Mouse (Mus musculus) kidney, adult 2 months (tissue): Measurements from ENCODE around the gene Lims1. TPM values are rescaled to one million over a fixed set of nuclear protein-coding genes. Genes with fewer than 3 reads are reported as not detected.

Experiments
- DNase-seq: peaks from one replicate; pipeline ENCODE4 v3.0.0; 2021
- H3K27ac ChIP-seq: fragments of 200-500 bp; 2 replicates; pipeline ENCODE4 v1.5.1; 2012; ENCODE audit warnings: low read depth, low read length, control low read depth, inconsistent platforms; ENCODE audit not compliant: insufficient read depth
- H3K27me3 ChIP-seq: fragments of 200-500 bp; replicated peaks from 2 replicates; pipeline ENCODE4 v1.6.1; 2012; ENCODE audit warnings: mild to moderate bottlenecking, moderate library complexity, low read length, inconsistent platforms; ENCODE audit not compliant: control insufficient read depth, insufficient read depth
- H3K36me3 ChIP-seq: fragments of 200-500 bp; 2 replicates; pipeline ENCODE4 v1.6.1; 2012; ENCODE audit warnings: mild to moderate bottlenecking, moderate library complexity, low read length, inconsistent platforms; ENCODE audit not compliant: control insufficient read depth, insufficient read depth
- H3K4me1 ChIP-seq: fragments of 200-500 bp; 2 replicates; pipeline ENCODE4 v1.6.1; 2011; ENCODE audit warnings: low read length; ENCODE audit not compliant: control insufficient read depth, insufficient read depth
- H3K4me3 ChIP-seq: fragments of 200-500 bp; 2 replicates; pipeline ENCODE4 v1.5.1; 2011; ENCODE audit warnings: mild to moderate bottlenecking, low read depth, low read length, control low read depth; ENCODE audit not compliant: insufficient read depth
- CTCF ChIP-seq: fragments of 200-500 bp; conservative IDR thresholded peaks from 2 replicates; pipeline ENCODE4 v1.5.1; 2011; ENCODE audit warnings: low read depth, mild to moderate bottlenecking, control low read depth, low read length, moderate library complexity, mixed read lengths; ENCODE audit not compliant: insufficient read depth, insufficient read length
- POLR2A ChIP-seq: fragments of 200-500 bp; IDR thresholded peaks from one replicate; pipeline ENCODE4 v1.6.1; 2011; ENCODE audit warnings: low read depth, low read length, control low read depth
- WGBS: fragments of 180-500 bp; shearing (Covaris S2); methylation state at CpG from one replicate; pipeline ENCODE4 v1.1.7; 2018; 5-methylcytosine and 5-hydroxymethylcytosine counted together
- polyA plus RNA-seq: library from polyadenylated mRNA; depleted of rRNA; stranded (reverse); fragments of >200 nt; gene quantifications from 2 replicates; pipeline ENCODE4 v1.2.3, GENCODE M21; 2012; rRNA removed

Lims1 gene
- polyA plus RNA-seq, 1 experiment: 16.1 TPM

GRCm38 (mm10) chr10:58427930-58428329, 104.7 kb downstream of the Lims1 start:
- no peaks in the 10 kb centered on the region for H3K4me1 ChIP-seq
- H3K4me3 ChIP-seq: no peak overlapping the region
- DNase-seq: no peak
- H3K27ac ChIP-seq: no peak overlapping the region
- no peaks in the 10 kb centered on the region for H3K27me3 ChIP-seq
- WGBS: 99% methylated on average over 2 of the region's 2 CpGs
- TF ChIP-seq POLR2A (no peak), CTCF (no peak)
- peaks cover 3% of the 10 kb centered on the region; the same call in 1 of the 2 replicates for H3K36me3 ChIP-seq

GRCm38 (mm10) chr10:58445850-58446249, 122.6 kb downstream of the Lims1 start:
- Histone ChIP-seq H3K27ac (peak overlapping the region; percentile 84; the same call in 1 of the 2 replicates), H3K36me3 (no peaks in the 10 kb centered on the region), H3K27me3 (no peaks in the 10 kb centered on the region), H3K4me1 (peaks cover 9% of the 10 kb centered on the region; the same call in 1 of the 2 replicates), H3K4me3 (peak overlapping the region; percentile 72)
- TF ChIP-seq POLR2A: no peak
- no peak for TF ChIP-seq CTCF
- DNase-seq: no peak
- 10% methylated on average over 9 of the region's 9 CpGs for WGBS

- H3K4me3 ChIP-seq: peak within 1 kb of the TSS; percentile 87
- H3K27ac ChIP-seq: peak within 1 kb of the TSS; percentile 95
- no peaks in the 10 kb centered on the region for H3K27me3 ChIP-seq
- WGBS: under 1% methylated on average over 85 of the region's 91 CpGs
- DNase-seq: peak; percentile 99
- TF ChIP-seq CTCF (no peak), POLR2A (peak; percentile 93)
- H3K4me1 ChIP-seq: peaks cover 9% of the 10 kb centered on the region; the same call in 1 of the 2 replicates
- no peaks in the 10 kb centered on the region for H3K36me3 ChIP-seq
These were observed 123.4 kb downstream of the Lims1 start, which contains the start of gene Ranbp2 for GRCm38 (mm10) chr10:58446384-58447279. Gene Ranbp2 (plus strand): TSS chr10:58446920.

GRCm38 (mm10) chr10:58447280-58447781, 124.1 kb downstream of the Lims1 start:
- DNase-seq: no peak
- TF ChIP-seq POLR2A: no peak
- TF ChIP-seq CTCF: no peak
- under 1% methylated on average over 30 of the region's 32 CpGs for WGBS
- Histone ChIP-seq H3K27ac (peak overlapping the region; percentile 25), H3K4me1 (peaks cover 9% of the 10 kb centered on the region; the same call in 1 of the 2 replicates), H3K36me3 (no peaks in the 10 kb centered on the region), H3K27me3 (no peaks in the 10 kb centered on the region), H3K4me3 (peak overlapping the region; percentile 87)

- Histone ChIP-seq H3K4me3 (no peak overlapping the region), H3K36me3 (no peaks in the 10 kb centered on the region; the same call in 1 of the 2 replicates), H3K4me1 (peaks cover 2% of the 10 kb centered on the region; the same call in 1 of the 2 replicates), H3K27me3 (no peaks in the 10 kb centered on the region), H3K27ac (no peak overlapping the region)
- DNase-seq: no peak
- TF ChIP-seq POLR2A (no peak), CTCF (no peak)
These were observed 128.3 kb downstream of the Lims1 start for GRCm38 (mm10) chr10:58451575-58451974.

- no peaks in the 10 kb centered on the region; the same call in 1 of the 2 replicates for H3K36me3 ChIP-seq
- H3K4me3 ChIP-seq: no peak overlapping the region
- 94% methylated on average over 1 of the region's 1 CpGs for WGBS
- H3K27ac ChIP-seq: no peak overlapping the region
- no peaks in the 10 kb centered on the region for H3K27me3 ChIP-seq
- peaks cover 2% of the 10 kb centered on the region; the same call in 1 of the 2 replicates for H3K4me1 ChIP-seq
- no peak for DNase-seq
- no peak for TF ChIP-seq POLR2A
- TF ChIP-seq CTCF: no peak
These were observed 128.9 kb downstream of the Lims1 start for GRCm38 (mm10) chr10:58452185-58452584.

- no peak for TF ChIP-seq CTCF
- TF ChIP-seq POLR2A: no peak
- H3K4me3 ChIP-seq: no peak overlapping the region
- no peak for DNase-seq
- H3K27ac ChIP-seq: no peak overlapping the region
- no peaks in the 10 kb centered on the region; the same call in 1 of the 2 replicates for H3K27me3 ChIP-seq
- WGBS: 83% methylated on average over 1 of the region's 1 CpGs
- no peaks in the 10 kb centered on the region for H3K4me1 ChIP-seq
- peaks cover 4% of the 10 kb centered on the region for H3K36me3 ChIP-seq
These were observed 136.6 kb downstream of the Lims1 start for GRCm38 (mm10) chr10:58459896-58460295.

Other genes with a start within 250 kb of the Lims1 start
- not detected in 2 replicates for gene AW822073, start 98.5 kb upstream of the Lims1 start, polyA plus RNA-seq
- gene Duxf3, start 90.8 kb upstream of the Lims1 start, polyA plus RNA-seq: not detected in 2 replicates
- gene Gm4981, start 86.8 kb upstream of the Lims1 start, polyA plus RNA-seq: not detected in 2 replicates
- 11.3 and 13.0 TPM in 2 replicates for gene Gcc2, start 68.0 kb upstream of the Lims1 start, polyA plus RNA-seq
- 4.2 and 5.3 TPM in 2 replicates for gene Ranbp2, start 123.5 kb downstream of the Lims1 start, polyA plus RNA-seq
- gene Ccdc138, start 174.5 kb downstream of the Lims1 start, polyA plus RNA-seq: 0.67 and 1.0 TPM in 2 replicates